Mouse (Mus musculus) bone marrow macrophage, adult 2 months (primary cell): ENCODE measurements around the gene Afap1. TPM values are rescaled to one million over a fixed set of nuclear protein-coding genes. Genes with fewer than 3 reads are reported as not detected.

Experiments
- H3K27ac ChIP-seq: 2 replicates; pipeline ENCODE4 v1.5.1; 2012; ENCODE audit warnings: low read depth, low read length; ENCODE audit not compliant: insufficient read depth
- H3K4me1 ChIP-seq: 2 replicates; pipeline ENCODE4 v1.6.1; 2012; ENCODE audit warnings: low read length; ENCODE audit not compliant: control insufficient read depth, insufficient read depth
- H3K4me3 ChIP-seq: 2 replicates; pipeline ENCODE4 v1.5.1; 2012; ENCODE audit warnings: mild to moderate bottlenecking, low read length, moderate library complexity; ENCODE audit not compliant: insufficient read depth
- CTCF ChIP-seq: IDR thresholded peaks from 2 replicates; pipeline ENCODE4 v1.5.1; 2012; ENCODE audit warnings: low read depth, mild to moderate bottlenecking, low read length, moderate library complexity
- POLR2A ChIP-seq: IDR thresholded peaks from 2 replicates; pipeline ENCODE4 v1.6.1; 2012; ENCODE audit warnings: mild to moderate bottlenecking, low read depth, low read length, borderline replicate concordance
- polyA plus RNA-seq: library from polyadenylated mRNA; stranded (reverse); fragments of >200 nt; gene quantifications from 2 replicates; pipeline ENCODE4 v1.2.4, GENCODE M21; 2012; ENCODE audit not compliant: missing spikeins, insufficient read depth, insufficient read length

The Afap1 gene
- polyA plus RNA-seq, 1 experiment = 2.0 TPM

DNA sequence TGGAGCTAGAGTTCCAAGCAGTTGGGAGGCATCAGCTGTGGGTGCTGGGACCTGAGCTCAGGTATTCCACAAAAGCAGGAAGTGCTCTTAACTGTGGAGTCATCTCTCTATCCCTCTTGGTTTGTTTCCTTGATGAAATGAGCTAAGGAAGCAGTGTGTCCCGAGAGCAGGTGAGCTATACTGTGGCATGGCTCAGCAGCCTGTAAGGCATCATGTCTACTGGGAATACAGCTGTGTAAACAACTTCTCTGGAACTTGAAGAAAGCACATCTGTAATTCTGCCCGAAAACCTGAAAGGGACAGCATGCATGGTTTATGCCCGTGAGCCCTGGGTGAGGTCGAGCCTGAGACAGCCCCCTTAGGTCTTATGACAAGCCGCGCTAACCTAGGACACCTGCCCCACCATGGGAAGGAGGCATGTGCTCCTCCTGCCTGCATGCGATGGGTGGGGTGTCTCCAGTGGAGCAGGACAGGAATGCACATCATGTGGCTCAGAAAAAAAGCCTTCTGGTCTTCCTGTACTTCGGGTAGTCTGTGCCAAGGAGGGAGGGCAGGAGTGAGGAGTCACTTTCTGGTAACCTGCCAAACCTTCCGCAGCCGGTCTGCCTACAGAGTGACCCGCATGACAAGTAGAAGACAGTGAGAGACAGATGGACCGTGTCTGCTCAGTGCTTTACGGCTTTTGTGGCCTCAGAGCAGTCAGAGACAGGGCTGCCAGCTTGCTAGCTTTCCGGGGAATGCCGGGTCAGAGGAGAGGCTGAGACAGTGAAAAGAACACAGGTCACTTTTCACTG is 14.7 kb downstream of the Afap1 start:
- H3K4me3 ChIP-seq = no peak overlapping the region
- TF ChIP-seq CTCF = no peak
- no peak for TF ChIP-seq POLR2A
- no peak overlapping the region for H3K27ac ChIP-seq
- no peaks in the 10 kb centered on the region for H3K4me1 ChIP-seq

- H3K27ac ChIP-seq = no peak overlapping the region
- no peak for TF ChIP-seq CTCF
- H3K4me1 ChIP-seq = no peaks in the 10 kb centered on the region
- no peak overlapping the region for H3K4me3 ChIP-seq
Observed at GRCm38 (mm10) chr5:35908626-35909443, 15.7 kb downstream of the Afap1 start.

DNA sequence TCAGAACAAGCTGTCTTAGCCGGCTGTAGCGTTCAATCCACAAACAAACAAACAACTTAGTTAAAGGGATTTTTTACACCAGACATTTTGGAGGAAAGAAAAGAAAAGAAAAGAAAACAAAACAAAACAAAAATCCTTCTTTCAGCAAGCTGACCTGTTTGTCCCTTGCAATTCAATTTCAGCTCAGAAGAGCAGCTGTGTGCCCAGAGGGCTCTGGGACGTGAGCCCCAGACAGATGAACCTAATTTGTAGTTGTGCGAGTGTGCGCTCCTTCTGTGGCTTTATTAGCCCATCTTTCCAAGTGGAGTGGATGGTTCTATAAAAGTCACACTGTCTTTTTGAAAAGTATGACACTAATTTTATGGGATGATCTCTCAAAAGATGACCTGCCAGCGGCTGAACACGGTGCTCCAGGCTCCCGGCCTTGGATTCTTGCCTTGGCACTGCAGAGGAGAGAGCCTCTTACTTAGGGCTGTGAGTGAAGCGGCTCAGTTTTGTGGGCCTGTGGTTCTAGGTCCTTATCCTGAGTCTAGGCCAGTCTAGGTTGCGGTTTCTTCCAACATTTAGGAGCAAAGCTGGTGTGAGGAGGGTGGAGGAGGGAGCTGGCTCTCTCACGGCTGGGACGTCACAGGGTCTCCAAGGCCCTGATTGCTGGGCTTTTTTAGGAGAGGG is 22.6 kb downstream of the Afap1 start:
- Histone ChIP-seq H3K4me3 (no peak overlapping the region), H3K4me1 (no peaks in the 10 kb centered on the region), H3K27ac (no peak overlapping the region)
- TF ChIP-seq POLR2A (no peak), CTCF (no peak)

- H3K4me3 ChIP-seq = no peak overlapping the region
- TF ChIP-seq POLR2A (no peak), CTCF (no peak)
- no peaks in the 10 kb centered on the region for H3K4me1 ChIP-seq
- no peak overlapping the region for H3K27ac ChIP-seq
Observed at GRCm38 (mm10) chr5:35916666-35917065, 23.5 kb downstream of the Afap1 start.

DNA sequence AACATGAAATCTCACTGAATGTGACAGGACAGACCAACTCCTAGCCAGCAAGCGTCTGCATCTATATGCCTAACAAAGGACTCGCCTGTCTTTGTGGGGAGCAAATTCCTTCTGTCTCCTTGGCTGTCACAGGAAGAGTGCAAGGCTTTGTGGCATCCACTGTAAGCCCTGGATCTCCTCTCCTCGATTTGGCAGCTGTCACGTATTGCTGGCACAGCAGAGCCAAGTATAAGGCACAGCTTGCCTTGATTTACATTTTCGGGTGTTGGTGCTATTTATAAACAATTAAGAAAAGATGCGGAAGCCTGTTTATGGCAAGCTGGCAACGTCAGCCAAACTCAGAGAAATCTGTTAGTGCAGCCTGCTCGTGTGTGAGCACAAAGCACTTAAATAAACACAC is 25.3 kb downstream of the Afap1 start:
- H3K27ac ChIP-seq = no peak overlapping the region
- H3K4me3 ChIP-seq = no peak overlapping the region
- no peak for TF ChIP-seq CTCF
- TF ChIP-seq POLR2A = no peak
- no peaks in the 10 kb centered on the region for H3K4me1 ChIP-seq

GRCm38 (mm10) chr5:35920076-35920475 is 27.0 kb downstream of the Afap1 start:
- no peak overlapping the region for H3K4me3 ChIP-seq
- TF ChIP-seq CTCF (no peak), POLR2A (no peak)
- no peak overlapping the region for H3K27ac ChIP-seq
- H3K4me1 ChIP-seq = no peaks in the 10 kb centered on the region

GRCm38 (mm10) chr5:35920557-35920956 is 27.4 kb downstream of the Afap1 start:
- Histone ChIP-seq H3K4me3 (no peak overlapping the region), H3K27ac (no peak overlapping the region), H3K4me1 (no peaks in the 10 kb centered on the region)
- TF ChIP-seq POLR2A (no peak), CTCF (no peak)

GRCm38 (mm10) chr5:35921141-35921540 is 28.0 kb downstream of the Afap1 start:
- H3K4me3 ChIP-seq = no peak overlapping the region
- TF ChIP-seq CTCF = no peak
- TF ChIP-seq POLR2A = no peak
- H3K4me1 ChIP-seq = no peaks in the 10 kb centered on the region
- H3K27ac ChIP-seq = no peak overlapping the region

DNA sequence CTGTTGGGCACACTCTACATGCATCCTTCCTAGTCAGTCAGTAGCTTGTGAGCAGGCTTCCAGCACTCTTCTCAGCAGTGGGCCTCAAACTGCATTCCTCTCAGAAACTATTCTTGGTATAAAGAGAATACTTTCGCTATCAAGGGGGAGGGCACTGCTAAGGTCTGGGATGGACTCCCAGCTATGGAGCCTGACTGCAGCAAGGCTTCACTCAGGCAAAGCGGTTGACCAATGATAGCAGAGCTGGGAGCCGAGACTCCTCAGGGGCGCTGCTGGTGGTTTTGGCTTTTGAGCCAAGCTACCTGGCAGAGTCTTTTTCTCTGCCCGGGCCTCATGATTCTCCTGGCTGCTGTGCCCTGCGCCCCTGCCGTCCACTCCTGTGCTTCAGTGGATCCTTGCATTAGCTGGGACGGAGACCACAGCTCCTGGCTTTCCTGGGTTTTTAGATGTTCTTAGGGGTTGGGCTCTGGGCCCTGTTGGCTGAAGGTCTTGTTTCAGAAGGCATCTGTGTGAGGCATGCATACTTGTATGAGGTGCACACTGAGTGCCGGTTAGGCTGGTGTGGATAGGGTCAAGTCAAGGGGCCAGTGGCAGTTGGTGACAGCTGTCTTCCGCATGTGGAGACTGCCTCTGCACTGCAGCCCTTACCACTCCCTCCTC is 28.6 kb downstream of the Afap1 start:
- TF ChIP-seq POLR2A (no peak), CTCF (no peak)
- Histone ChIP-seq H3K4me3 (no peak overlapping the region), H3K27ac (no peak overlapping the region), H3K4me1 (no peaks in the 10 kb centered on the region)

DNA sequence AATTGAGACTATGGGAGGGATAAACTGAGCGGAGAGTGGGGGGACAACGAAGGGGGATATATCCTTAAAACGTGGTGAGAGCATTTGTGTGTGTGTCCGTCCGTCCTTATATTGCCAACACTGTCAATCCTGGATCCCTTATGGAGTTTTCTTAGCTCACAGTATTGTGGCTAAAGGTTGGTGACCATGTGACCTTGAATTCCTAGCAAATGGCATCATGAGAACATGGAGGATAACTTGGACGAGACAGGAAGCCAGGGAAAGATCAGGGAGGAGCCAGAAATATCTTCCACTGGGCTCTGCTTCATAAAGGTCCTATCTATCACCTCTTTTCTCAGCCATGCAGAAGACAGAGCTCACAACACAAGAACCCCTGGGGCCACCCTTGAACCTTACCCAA is 30.3 kb downstream of the Afap1 start:
- TF ChIP-seq CTCF (no peak), POLR2A (no peak)
- Histone ChIP-seq H3K27ac (no peak overlapping the region), H3K4me1 (no peaks in the 10 kb centered on the region), H3K4me3 (no peak overlapping the region)
